Mouse (Mus musculus): ENCODE data around the gene Snrk.

- no peak for TF ChIP-seq POLR2A (IDR thresholded peaks at IDR 0.05; ENCODE audit: control insufficient read depth in 1 of 2, insufficient read depth in 1 of 2, low read depth in 1 of 2, low read length in 2 of 2, poor library complexity in 1 of 2)
- no peak for TF ChIP-seq TAL1 (IDR thresholded peaks at IDR 0.05; ENCODE audit: low read length)
- no peak for TF ChIP-seq MAX (IDR thresholded peaks at IDR 0.05; ENCODE audit: low read length)
- no peak for TF ChIP-seq USF2 (IDR thresholded peaks at IDR 0.05; ENCODE audit: borderline replicate concordance in 1 of 2, insufficient read depth in 1 of 2, low read depth in 1 of 2, low read length in 2 of 2)
- no peak for TF ChIP-seq EP300 (IDR thresholded peaks at IDR 0.05; ENCODE audit: low read depth in 1 of 2, low read length in 2 of 2)
- no peak for TF ChIP-seq ZNF384 (IDR thresholded peaks at IDR 0.05; ENCODE audit: low read depth, low read length)
- no peak for TF ChIP-seq GATA1 (IDR thresholded peaks at IDR 0.05; ENCODE audit: low read depth, low read length)
- no peak for TF ChIP-seq E2F4 (IDR thresholded peaks at IDR 0.05; ENCODE audit: borderline replicate concordance, low read depth, low read length)
Observed at GRCm38 (mm10) chr9:122185061-122185460, 68.0 kb downstream of the Snrk start.
